Mouse (Mus musculus): ENCODE data around the gene Adgrg7. TPM values are rescaled to one million over a fixed set of nuclear protein-coding genes. Genes with fewer than 3 reads are reported as not detected.

Adgrg7 gene
- polyA plus RNA-seq, 1 experiment, result 8.0 TPM

GRCm38 (mm10) chr16:56677146-56677545, 118.5 kb downstream of the Adgrg7 start:
- no peak for TF ChIP-seq POLR2A (IDR thresholded peaks at IDR 0.05; ENCODE audit: low read depth, low read length)
- TF ChIP-seq CTCF (IDR thresholded peaks at IDR 0.05; ENCODE audit: extremely low read depth, insufficient read length, insufficient replicate concordance, low read depth, low read length), result no peak
- Histone ChIP-seq H3K27me3 (ENCODE audit: control insufficient read depth, insufficient read depth, low read length) (no peaks in the 10 kb centered on the region), H3K4me1 (ENCODE audit: control insufficient read depth, insufficient read depth, insufficient read length, low read length) (no peaks in the 10 kb centered on the region), H3K27ac (ENCODE audit: insufficient read depth, low read depth, low read length) (no peak overlapping the region), H3K36me3 (ENCODE audit: control insufficient read depth, insufficient read depth, low read length) (no peaks in the 10 kb centered on the region), H3K4me3 (ENCODE audit: low read depth, low read length) (no peak overlapping the region)
- WGBS, result 72% methylated on average over 4 of the region's 4 CpGs

Other genes with a start within 250 kb of the Adgrg7 start
- gene Tfg, start 78.4 kb downstream of the Adgrg7 start, polyA plus RNA-seq (2012; rRNA removed), result 199 and 444 TPM in 2 replicates
- 0.24 and 0.25 TPM in 2 replicates for gene Tmem45a, start 90.3 kb upstream of the Adgrg7 start, polyA plus RNA-seq (2012; rRNA removed)
- gene Lnp1, start 132.2 kb upstream of the Adgrg7 start, polyA plus RNA-seq (2012; rRNA removed), result not detected in 2 replicates